16 mouse cellular contexts compared by ENCODE assay signal in the genomic region with DNA sequence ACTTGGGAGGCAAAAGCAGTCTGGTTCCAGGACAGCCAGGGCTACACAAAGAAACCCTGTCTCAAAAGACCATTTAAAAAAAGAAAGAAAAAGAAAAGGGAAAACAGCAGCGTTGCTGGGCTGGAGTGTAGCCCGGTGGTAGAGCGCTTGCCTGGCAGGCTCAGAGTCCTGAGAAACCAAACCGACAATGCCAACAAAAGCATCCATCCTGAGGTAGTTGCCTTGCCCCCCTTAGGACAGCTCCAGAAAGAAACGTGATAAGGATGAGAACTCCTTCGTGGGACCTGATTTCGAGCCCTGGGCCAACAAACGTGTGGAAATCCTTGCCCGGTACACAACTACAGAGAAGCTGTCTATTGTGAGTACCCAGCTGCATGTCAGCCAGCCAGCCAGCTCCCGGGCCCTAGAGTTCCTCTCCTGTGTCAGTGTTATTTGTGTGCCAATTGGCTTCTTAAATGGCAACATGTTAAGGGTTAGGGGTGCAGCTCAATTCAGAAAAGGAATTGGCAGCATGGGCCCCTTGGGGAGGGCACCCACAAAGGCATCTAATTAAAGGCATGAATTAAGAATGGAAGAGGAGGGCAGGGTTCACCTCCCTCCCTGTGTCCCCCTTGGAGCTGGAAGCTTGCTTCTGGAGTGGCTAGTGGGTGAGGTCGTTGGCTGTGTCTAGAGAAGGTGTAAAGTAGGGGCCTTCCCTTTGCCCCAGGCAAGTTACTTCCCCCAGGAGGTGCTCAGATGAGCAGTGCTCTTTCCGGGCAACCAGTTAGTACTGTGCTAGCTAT. TPM values are rescaled to one million over a fixed set of nuclear protein-coding genes. Genes with fewer than 3 reads are reported as not detected.
A peak's percentile ranks its signal among the peaks of the same experiment; 100 is the strongest.
DNase-seq lines count a peak whose midpoint lies in the region; ATAC-seq lines count a peak whose summit lies in the region.
"Had no signal": no experiment of that assay in that cellular context is flagged by ENCODE, and none has a peak within 500 bp of the region (broad histone marks: within the 10 kb centered on the region; RNA-seq: fewer than 3 reads in every experiment).

No protein-coding gene starts in this region.

- no peak overlapping the region for H3K9ac ChIP-seq in hindbrain, embryonic 16.5 days (ENCODE audit: low read depth, low read length)
- H3K9ac ChIP-seq in hindbrain, embryonic 11.5 days (ENCODE audit: low read depth, low read length): no peak overlapping the region
- H3K9ac ChIP-seq in neural tube, embryonic 15.5 days (replicated peaks): no peak overlapping the region
- H3K9ac ChIP-seq in liver, embryonic 11.5 days (ENCODE audit: low read depth, low read length): no peak overlapping the region
- H3K9ac ChIP-seq: lung, embryonic 14.5 days had no signal

- H3K4me2 ChIP-seq in hindbrain, embryonic 16.5 days (ENCODE audit: low read length): no peak overlapping the region
- H3K4me2 ChIP-seq in hindbrain, embryonic 11.5 days (replicated peaks; ENCODE audit: low read depth, low read length): no peak overlapping the region
- no peak overlapping the region for H3K4me2 ChIP-seq in neural tube, embryonic 15.5 days
- no peak overlapping the region for H3K4me2 ChIP-seq in liver, embryonic 11.5 days
- H3K4me2 ChIP-seq: lung, embryonic 14.5 days had no signal

- peak; percentile 91 for ATAC-seq in hindbrain, embryonic 16.5 days
- no peak for ATAC-seq in hindbrain, embryonic 11.5 days (ENCODE audit: low FRiP score)
- peak; percentile 62 for ATAC-seq in neural tube, embryonic 15.5 days (ENCODE audit: low FRiP score)
- ATAC-seq in liver, embryonic 11.5 days (replicated peaks; ENCODE audit: low FRiP score): no peak
- ATAC-seq: CD4-positive, CD25-positive, alpha-beta regulatory T cell, adult 4 months; intestine, postnatal 0 days had no signal

- H3K9me3 ChIP-seq in hindbrain, embryonic 16.5 days (ENCODE audit: control insufficient read depth, low read length): no peaks in the 10 kb centered on the region
- H3K9me3 ChIP-seq in hindbrain, embryonic 11.5 days (ENCODE audit: control insufficient read depth, low read length): no peaks in the 10 kb centered on the region
- no peaks in the 10 kb centered on the region for H3K9me3 ChIP-seq in neural tube, embryonic 15.5 days (replicated peaks)
- no peaks in the 10 kb centered on the region for H3K9me3 ChIP-seq in liver, embryonic 11.5 days (ENCODE audit: control insufficient read depth, low read length)
- H3K9me3 ChIP-seq: heart, embryonic 10.5 days had no signal

- no peaks in the 10 kb centered on the region for H3K4me1 ChIP-seq in hindbrain, embryonic 16.5 days (ENCODE audit: control insufficient read depth, insufficient read depth, low read depth, low read length)
- H3K4me1 ChIP-seq in hindbrain, embryonic 11.5 days (replicated peaks; ENCODE audit: control insufficient read depth, insufficient read depth, low read length): no peaks in the 10 kb centered on the region
- no peaks in the 10 kb centered on the region for H3K4me1 ChIP-seq in neural tube, embryonic 15.5 days
- H3K4me1 ChIP-seq in liver, embryonic 11.5 days (replicated peaks; ENCODE audit: control insufficient read depth, insufficient read depth, low read length): 0 out of 2 replicates have a peak, but pooled peaks cover 3% of the 10 kb centered on the region
- H3K4me1 ChIP-seq: heart, embryonic 10.5 days had no signal

- H3K36me3 ChIP-seq in hindbrain, embryonic 16.5 days (ENCODE audit: control insufficient read depth, insufficient read depth, low read length): peaks cover 51% of the 10 kb centered on the region
- H3K36me3 ChIP-seq in hindbrain, embryonic 11.5 days (ENCODE audit: control insufficient read depth, insufficient read depth, low read length): no peaks in the 10 kb centered on the region
- H3K36me3 ChIP-seq in neural tube, embryonic 15.5 days: peaks cover 77% of the 10 kb centered on the region
- peaks cover 15% of the 10 kb centered on the region for H3K36me3 ChIP-seq in liver, embryonic 11.5 days (ENCODE audit: control insufficient read depth, insufficient read depth, low read length)

- H3K4me3 ChIP-seq in hindbrain, embryonic 16.5 days (ENCODE audit: low read length): no peak overlapping the region
- no peak overlapping the region for H3K4me3 ChIP-seq in hindbrain, embryonic 11.5 days (ENCODE audit: low read depth, low read length)
- H3K4me3 ChIP-seq in neural tube, embryonic 15.5 days (replicated peaks): no peak overlapping the region
- H3K4me3 ChIP-seq in liver, embryonic 11.5 days (ENCODE audit: low read depth, low read length): no peak overlapping the region
- H3K4me3 ChIP-seq: heart, embryonic 10.5 days had no signal

- no peaks in the 10 kb centered on the region for H3K27me3 ChIP-seq in hindbrain, embryonic 16.5 days (replicated peaks; ENCODE audit: control insufficient read depth, insufficient read depth, low read length)
- H3K27me3 ChIP-seq in hindbrain, embryonic 11.5 days (ENCODE audit: control insufficient read depth, insufficient read depth, low read length): no peaks in the 10 kb centered on the region
- H3K27me3 ChIP-seq in neural tube, embryonic 15.5 days (replicated peaks): no peaks in the 10 kb centered on the region
- H3K27me3 ChIP-seq in liver, embryonic 11.5 days (replicated peaks; ENCODE audit: control insufficient read depth, insufficient read depth, low read length): no peaks in the 10 kb centered on the region

- WGBS in hindbrain, embryonic 16.5 days: 76% methylated on average over 12 of the region's 12 CpGs
- WGBS in hindbrain, embryonic 11.5 days: 93% methylated on average over 12 of the region's 12 CpGs
- WGBS in neural tube, embryonic 15.5 days: 84% methylated on average over 12 of the region's 12 CpGs
- WGBS in liver, embryonic 11.5 days: 91% methylated on average over 12 of the region's 12 CpGs

- H3K27ac ChIP-seq in hindbrain, embryonic 16.5 days (ENCODE audit: low read depth, low read length): no peak overlapping the region
- H3K27ac ChIP-seq in hindbrain, embryonic 11.5 days (ENCODE audit: low read depth, low read length): no peak overlapping the region
- H3K27ac ChIP-seq in neural tube, embryonic 15.5 days (replicated peaks): no peak overlapping the region
- H3K27ac ChIP-seq in liver, embryonic 11.5 days (ENCODE audit: low read depth, low read length): no peak overlapping the region
- H3K27ac ChIP-seq: heart, embryonic 10.5 days; kidney, postnatal 0 days had no signal

- no peak for DNase-seq in hindbrain, embryonic 11.5 days (ENCODE audit: low spot score)
- no peak for DNase-seq in neural tube, embryonic 10.5 days (ENCODE audit: extremely low spot score, low spot score)
- DNase-seq in layer of hippocampus, adult 9-11 months: peak; percentile 35
- DNase-seq in right cerebral cortex, postnatal 25 days: peak; percentile 19
- DNase-seq in c-Kit-positive CD71-positive TER-119-positive erythroid progenitor cells, embryonic 14.5 days (ENCODE audit: low spot score): no peak
- DNase-seq in liver, embryonic 11.5 days (ENCODE audit: low spot score): no peak
- DNase-seq: adrenal gland, adult 8-10 months; cerebellum, postnatal 14 days; gastrocnemius, postnatal 36 days; lung, embryonic 14.5 days had no signal

RNA-seq across cellular contexts. Expression of a gene that starts 8.1 kb away (rescaled TPM):
- 91.9 and 102 TPM in 2 replicates for polyA plus RNA-seq in hindbrain, embryonic 16.5 days (2015; fragmentation: Nextera tagmentation; extraction: Ambion mirVana)
- polyA plus RNA-seq in hindbrain, embryonic 11.5 days (2014; fragmentation: Nextera tagmentation; extraction: Ambion mirVana): 74.4 and 83.3 TPM in 2 replicates
- polyA plus RNA-seq in neural tube, embryonic 15.5 days (2015; fragmentation: Nextera tagmentation; extraction: Ambion mirVana): 83.2 and 91.9 TPM in 2 replicates
- polyA plus RNA-seq in liver, embryonic 11.5 days (2014; fragmentation: Nextera tagmentation; extraction: Ambion mirVana): 56.6 and 64.3 TPM in 2 replicates

RNA-seq across cellular contexts. Expression of a gene that starts 35.7 kb away (rescaled TPM):
- 22.9 and 29.2 TPM in 2 replicates for polyA plus RNA-seq in hindbrain, embryonic 16.5 days (2015; fragmentation: Nextera tagmentation; extraction: Ambion mirVana)
- polyA plus RNA-seq in hindbrain, embryonic 11.5 days (2014; fragmentation: Nextera tagmentation; extraction: Ambion mirVana): 23.7 and 24.5 TPM in 2 replicates
- polyA plus RNA-seq in neural tube, embryonic 15.5 days (2015; fragmentation: Nextera tagmentation; extraction: Ambion mirVana): 24.4 and 29.3 TPM in 2 replicates
- 7.9 and 9.0 TPM in 2 replicates for polyA plus RNA-seq in liver, embryonic 11.5 days (2014; fragmentation: Nextera tagmentation; extraction: Ambion mirVana)

RNA-seq across cellular contexts. Expression of a gene that starts 42.5 kb away (rescaled TPM):
- polyA plus RNA-seq in hindbrain, embryonic 16.5 days (2015; fragmentation: Nextera tagmentation; extraction: Ambion mirVana): 226 and 249 TPM in 2 replicates
- 118 and 125 TPM in 2 replicates for polyA plus RNA-seq in hindbrain, embryonic 11.5 days (2014; fragmentation: Nextera tagmentation; extraction: Ambion mirVana)
- 210 and 240 TPM in 2 replicates for polyA plus RNA-seq in neural tube, embryonic 15.5 days (2015; fragmentation: Nextera tagmentation; extraction: Ambion mirVana)
- polyA plus RNA-seq in liver, embryonic 11.5 days (2014; fragmentation: Nextera tagmentation; extraction: Ambion mirVana): 64.2 and 71.0 TPM in 2 replicates

Comparison
In these comparisons a context has a peak if more than half of its experiments do, and no peak if none do; other contexts are left out.
1. ATAC-seq: peak in hindbrain, embryonic 16.5 days (single experiment) and neural tube, embryonic 15.5 days (single experiment); none in hindbrain, embryonic 11.5 days (single experiment) and liver, embryonic 11.5 days (single experiment).
2. DNase-seq: peak in layer of hippocampus, adult 9-11 months (single experiment) and right cerebral cortex, postnatal 25 days (single experiment); none in hindbrain, embryonic 11.5 days (single experiment), neural tube, embryonic 10.5 days (single experiment), c-Kit-positive CD71-positive TER-119-positive erythroid progenitor cells, embryonic 14.5 days (single experiment) and liver, embryonic 11.5 days (single experiment).